Mouse (Mus musculus): ENCODE results near the gene Sln. TPM values are rescaled to one million over a fixed set of nuclear protein-coding genes. Genes with fewer than 3 reads are reported as not detected.

Sln gene
- polyA plus RNA-seq, 1 experiment, result not detected

- no peaks in the 10 kb centered on the region for H3K36me3 ChIP-seq (replicated peaks; ENCODE audit: low read length)
- no peaks in the 10 kb centered on the region for H3K4me1 ChIP-seq
- peaks cover 6% of the 10 kb centered on the region for H3K27me3 ChIP-seq (replicated peaks)
- no peak overlapping the region for H3K4me3 ChIP-seq (replicated peaks)
- H3K9me3 ChIP-seq, result no peaks in the 10 kb centered on the region
- TF ChIP-seq GATA1 (IDR thresholded peaks at IDR 0.05; ENCODE audit: borderline replicate concordance, low read length) (no peak), FLI1 (IDR thresholded peaks at IDR 0.05; ENCODE audit: low read length) (no peak)
These were observed 11.1 kb upstream of the Sln start for GRCm38 (mm10) chr9:53838816-53839215.

DNA sequence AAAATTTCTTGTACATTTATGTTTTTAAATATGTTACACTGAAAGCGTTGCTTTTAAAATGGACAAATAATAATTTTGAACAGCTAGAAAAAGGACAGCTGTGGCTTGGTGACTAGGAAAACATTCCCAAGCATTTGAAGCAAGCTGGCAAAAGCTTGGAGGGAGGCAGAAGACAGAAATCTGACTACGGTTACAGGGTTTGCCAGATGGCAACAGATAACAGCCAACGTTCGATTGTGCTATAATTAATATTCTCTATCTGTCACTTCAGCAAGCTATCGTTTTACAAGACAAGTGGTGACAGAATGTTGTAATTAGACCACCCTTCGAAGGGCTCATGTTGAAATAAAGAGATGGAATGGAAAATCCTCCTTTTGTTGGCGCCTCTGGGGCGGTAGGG, 1.4 kb upstream of the Sln start:
- Histone ChIP-seq H3K9me3 (no peaks in the 10 kb centered on the region), H3K4me1 (no peaks in the 10 kb centered on the region), H3K4me3 (replicated peaks) (no peak overlapping the region), H3K36me3 (replicated peaks; ENCODE audit: low read length) (no peaks in the 10 kb centered on the region), H3K27me3 (replicated peaks) (peaks cover 2% of the 10 kb centered on the region)
- TF ChIP-seq FLI1 (IDR thresholded peaks at IDR 0.05; ENCODE audit: low read length) (no peak), GATA1 (IDR thresholded peaks at IDR 0.05; ENCODE audit: borderline replicate concordance, low read length) (no peak)

- Histone ChIP-seq H3K36me3 (replicated peaks; ENCODE audit: low read length) (no peaks in the 10 kb centered on the region), H3K9me3 (no peaks in the 10 kb centered on the region), H3K4me3 (replicated peaks) (no peak overlapping the region), H3K27me3 (replicated peaks) (peaks cover 6% of the 10 kb centered on the region), H3K4me1 (no peaks in the 10 kb centered on the region)
- no peak for TF ChIP-seq GATA1 (IDR thresholded peaks at IDR 0.05; ENCODE audit: borderline replicate concordance, low read length)
- TF ChIP-seq FLI1 (IDR thresholded peaks at IDR 0.05; ENCODE audit: low read length), result no peak
These were observed 2.2 kb downstream of the Sln start for GRCm38 (mm10) chr9:53852158-53852557.

DNA sequence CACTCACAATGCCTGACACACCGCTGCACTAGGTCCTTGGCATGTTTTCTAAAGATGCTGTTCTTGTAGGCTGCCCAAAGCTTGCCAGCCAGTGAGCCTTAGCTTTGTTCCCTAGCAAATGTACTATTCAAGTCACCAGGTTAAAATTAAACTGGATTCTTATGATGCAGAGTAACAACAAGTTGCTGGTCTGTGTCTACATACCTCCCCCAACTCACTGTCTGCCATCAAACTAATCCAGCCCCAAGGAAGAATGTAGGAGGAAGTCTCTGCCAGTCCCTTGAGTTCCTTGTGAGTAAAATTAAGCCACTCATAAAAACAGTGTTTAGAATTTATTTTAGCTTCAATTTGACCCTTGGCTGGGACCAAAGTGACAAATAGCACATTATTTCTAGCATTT, 3.7 kb downstream of the Sln start:
- Histone ChIP-seq H3K36me3 (replicated peaks; ENCODE audit: low read length) (no peaks in the 10 kb centered on the region), H3K4me1 (no peaks in the 10 kb centered on the region), H3K4me3 (replicated peaks) (no peak overlapping the region), H3K9me3 (no peaks in the 10 kb centered on the region), H3K27me3 (replicated peaks) (peaks cover 6% of the 10 kb centered on the region)
- no peak for TF ChIP-seq FLI1 (IDR thresholded peaks at IDR 0.05; ENCODE audit: low read length)
- TF ChIP-seq GATA1 (IDR thresholded peaks at IDR 0.05; ENCODE audit: borderline replicate concordance, low read length), result no peak

DNA sequence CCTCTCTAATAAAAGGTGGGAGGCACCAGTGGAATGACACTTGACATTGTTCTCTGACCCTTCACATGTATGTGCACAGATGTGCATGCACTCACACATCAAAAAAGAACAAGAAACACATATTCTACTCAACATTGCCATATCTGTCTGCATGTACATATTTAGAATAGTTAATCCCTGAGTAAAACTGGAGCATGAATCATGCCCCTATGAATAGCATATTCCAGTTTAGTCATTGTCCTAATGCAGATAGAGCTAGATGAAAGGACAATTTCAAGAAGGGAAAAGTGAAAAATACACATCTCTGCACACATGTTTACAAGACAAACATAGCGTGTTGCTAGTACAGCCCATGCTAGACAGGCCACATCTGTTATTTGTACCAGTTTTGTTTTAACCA, 4.6 kb downstream of the Sln start:
- Histone ChIP-seq H3K4me1 (no peaks in the 10 kb centered on the region), H3K4me3 (replicated peaks) (no peak overlapping the region), H3K27me3 (replicated peaks) (peaks cover 6% of the 10 kb centered on the region), H3K9me3 (no peaks in the 10 kb centered on the region), H3K36me3 (replicated peaks; ENCODE audit: low read length) (no peaks in the 10 kb centered on the region)
- TF ChIP-seq FLI1 (IDR thresholded peaks at IDR 0.05; ENCODE audit: low read length), result no peak
- TF ChIP-seq GATA1 (IDR thresholded peaks at IDR 0.05; ENCODE audit: borderline replicate concordance, low read length), result no peak

DNA sequence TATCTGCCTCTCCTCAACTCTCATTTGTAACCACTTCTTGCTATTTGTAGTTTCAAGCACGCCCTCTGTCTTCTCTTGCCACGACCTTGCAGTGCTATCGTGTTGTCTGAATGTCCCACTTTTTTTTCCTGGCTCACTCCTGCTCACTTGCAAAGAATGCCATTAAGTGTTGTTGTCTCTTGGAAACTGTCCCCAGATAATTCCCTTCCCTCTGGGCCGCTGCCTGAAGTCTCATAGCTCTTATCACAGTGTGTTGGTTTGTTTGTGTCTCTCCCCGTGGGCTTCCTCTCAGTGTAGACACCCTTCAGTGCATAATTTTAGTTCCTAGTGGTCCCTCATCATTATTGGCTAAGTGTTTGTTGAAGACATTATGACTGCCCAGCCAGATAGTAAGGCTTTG, 7.9 kb downstream of the Sln start:
- Histone ChIP-seq H3K4me3 (replicated peaks) (no peak overlapping the region), H3K36me3 (replicated peaks; ENCODE audit: low read length) (no peaks in the 10 kb centered on the region), H3K4me1 (no peaks in the 10 kb centered on the region), H3K9me3 (no peaks in the 10 kb centered on the region), H3K27me3 (replicated peaks) (peaks cover 6% of the 10 kb centered on the region)
- no peak for TF ChIP-seq FLI1 (IDR thresholded peaks at IDR 0.05; ENCODE audit: low read length)
- TF ChIP-seq GATA1 (IDR thresholded peaks at IDR 0.05; ENCODE audit: borderline replicate concordance, low read length), result no peak

DNA sequence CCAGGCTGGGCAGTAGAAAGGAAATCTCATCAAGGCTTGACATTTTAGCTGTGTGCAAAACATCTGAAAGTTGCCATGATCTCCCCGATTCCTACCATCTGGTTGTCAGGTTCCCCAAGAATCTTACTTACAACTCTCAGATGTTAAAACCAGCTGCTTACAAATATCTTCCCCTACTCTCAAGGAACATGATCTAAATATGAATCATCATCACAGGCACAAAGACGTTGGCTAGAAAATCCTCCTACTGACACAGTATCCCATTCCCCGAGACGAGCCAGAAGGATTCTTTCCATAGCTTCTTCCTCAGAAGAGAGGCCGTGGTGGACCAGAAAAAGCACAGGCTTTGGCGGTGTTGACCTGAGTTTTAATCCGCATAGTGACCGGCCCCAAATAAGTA, 23.3 kb downstream of the Sln start:
- Histone ChIP-seq H3K4me3 (replicated peaks) (no peak overlapping the region), H3K4me1 (no peaks in the 10 kb centered on the region), H3K27me3 (replicated peaks) (no peaks in the 10 kb centered on the region), H3K9me3 (peaks cover 3% of the 10 kb centered on the region; the same call in 1 of the 2 replicates), H3K36me3 (replicated peaks; ENCODE audit: low read length) (no peaks in the 10 kb centered on the region)
- TF ChIP-seq FLI1 (IDR thresholded peaks at IDR 0.05; ENCODE audit: low read length), result no peak
- no peak for TF ChIP-seq GATA1 (IDR thresholded peaks at IDR 0.05; ENCODE audit: borderline replicate concordance, low read length)

- Histone ChIP-seq H3K27me3 (replicated peaks) (no peaks in the 10 kb centered on the region), H3K9me3 (no peaks in the 10 kb centered on the region), H3K36me3 (replicated peaks; ENCODE audit: low read length) (no peaks in the 10 kb centered on the region), H3K4me1 (no peaks in the 10 kb centered on the region), H3K4me3 (replicated peaks) (no peak overlapping the region)
- TF ChIP-seq GATA1 (IDR thresholded peaks at IDR 0.05; ENCODE audit: borderline replicate concordance, low read length), result no peak
- no peak for TF ChIP-seq FLI1 (IDR thresholded peaks at IDR 0.05; ENCODE audit: low read length)
These were observed 27.5 kb downstream of the Sln start for GRCm38 (mm10) chr9:53877423-53877822.

GRCm38 (mm10) chr9:53883588-53884280, 33.8 kb downstream of the Sln start:
- no peaks in the 10 kb centered on the region for H3K36me3 ChIP-seq (replicated peaks; ENCODE audit: low read length)
- H3K4me1 ChIP-seq, result no peaks in the 10 kb centered on the region
- TF ChIP-seq GATA1 (IDR thresholded peaks at IDR 0.05; ENCODE audit: borderline replicate concordance, low read length) (no peak), FLI1 (IDR thresholded peaks at IDR 0.05; ENCODE audit: low read length) (no peak)
- H3K4me3 ChIP-seq (replicated peaks), result no peak overlapping the region
- peaks cover 11% of the 10 kb centered on the region; the same call in 1 of the 2 replicates for H3K9me3 ChIP-seq
- H3K27me3 ChIP-seq (replicated peaks), result no peaks in the 10 kb centered on the region

GRCm38 (mm10) chr9:53890075-53890474, 40.1 kb downstream of the Sln start:
- H3K9me3 ChIP-seq, result peaks cover 27% of the 10 kb centered on the region
- H3K36me3 ChIP-seq (replicated peaks; ENCODE audit: low read length), result no peaks in the 10 kb centered on the region
- H3K4me3 ChIP-seq (replicated peaks), result no peak overlapping the region
- H3K27me3 ChIP-seq (replicated peaks), result no peaks in the 10 kb centered on the region
- TF ChIP-seq GATA1 (IDR thresholded peaks at IDR 0.05; ENCODE audit: borderline replicate concordance, low read length), result no peak
- TF ChIP-seq FLI1 (IDR thresholded peaks at IDR 0.05; ENCODE audit: low read length), result no peak
- H3K4me1 ChIP-seq, result no peaks in the 10 kb centered on the region

All from megakaryocyte, embryonic 14.5 days (primary cell).